Mouse (Mus musculus): Measurements from ENCODE around the gene Kif18b. TPM values are rescaled to one million over a fixed set of nuclear protein-coding genes. Genes with fewer than 3 reads are reported as not detected.

Gene Kif18b
- 13.8 and 16.8 TPM in 2 replicates for polyA plus RNA-seq (2012; rRNA removed)

GRCm38 (mm10) chr11:102924557-102925350, at the start of gene Kif18b:
Kif18b (minus strand) TSS chr11:102925124.

GRCm38 (mm10) chr11:102946265-102946991, 21.5 kb upstream of the Kif18b start, which contains the start of gene C1ql1:
C1ql1 (minus strand) TSS chr11:102946688.

GRCm38 (mm10) chr11:102900763-102901162, 24.2 kb downstream of the Kif18b start, which contains the start of gene Gfap:
Gfap (minus strand) TSS chr11:102900912.

GRCm38 (mm10) chr11:102884616-102885219, 40.2 kb downstream of the Kif18b start, which contains the start of gene Fam187a:
Fam187a (plus strand) TSS chr11:102885169.

DNA sequence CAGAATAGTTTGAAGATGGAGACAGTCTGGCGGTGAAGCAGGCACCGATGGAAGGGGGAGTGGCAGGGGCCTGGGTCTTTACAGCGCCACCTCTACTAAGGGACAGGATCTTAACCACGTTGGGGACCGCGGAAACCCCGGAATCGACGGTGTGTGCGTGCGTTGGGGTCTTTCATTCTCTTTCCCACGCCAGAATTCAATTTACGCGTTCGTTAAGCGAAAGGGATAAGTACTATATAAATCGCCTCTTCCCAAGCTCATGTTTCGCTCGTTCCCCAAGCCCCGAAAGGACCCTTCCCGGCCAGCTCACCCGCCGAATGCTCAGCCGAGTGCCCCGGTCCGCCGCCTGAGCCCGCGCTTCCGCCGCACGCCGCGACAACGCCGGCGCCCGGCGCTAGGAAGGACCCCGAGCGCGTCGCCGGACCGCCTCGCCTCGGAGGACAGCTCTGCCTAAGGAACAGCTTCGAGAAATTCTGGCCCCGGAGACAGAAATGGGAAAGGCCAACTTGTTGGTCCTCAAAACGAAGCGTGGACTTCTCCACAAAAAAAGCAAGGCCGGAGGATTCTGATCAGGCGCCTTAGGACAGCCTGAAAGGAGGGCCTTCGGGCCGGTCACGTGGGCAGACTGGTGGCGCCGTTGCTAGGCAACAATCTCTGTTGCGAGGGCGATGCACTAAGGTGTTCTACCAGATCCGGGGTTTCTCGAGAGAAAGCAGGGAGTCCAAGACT, 44.2 kb downstream of the Kif18b start, which contains the start of the genes Eftud2 and Ccdc103:
Gene Eftud2 (minus strand): TSS at position 401 of the 729 bp plus-strand sequence.
Gene Ccdc103 (plus strand): TSS at position 620 of the 729 bp plus-strand sequence.

Other genes with a start within 250 kb of the Kif18b start
- gene Ccdc43, start 227.3 kb downstream of the Kif18b start, polyA plus RNA-seq (2012; rRNA removed) = 23.4 and 23.6 TPM in 2 replicates
- gene Adam11, start 163.7 kb downstream of the Kif18b start, polyA plus RNA-seq (2012; rRNA removed) = 45.3 and 56.2 TPM in 2 replicates
- gene Gjc1, start 105.4 kb downstream of the Kif18b start, polyA plus RNA-seq (2012; rRNA removed) = 62.0 and 72.9 TPM in 2 replicates
- 2.6 and 2.7 TPM in 2 replicates for gene Higd1b, start 89.3 kb downstream of the Kif18b start, polyA plus RNA-seq (2012; rRNA removed)
- gene Eftud2, start 44.1 kb downstream of the Kif18b start, polyA plus RNA-seq (2012; rRNA removed) = 102 and 110 TPM in 2 replicates
- 1.0 and 1.1 TPM in 2 replicates for gene Ccdc103, start 43.9 kb downstream of the Kif18b start, polyA plus RNA-seq (2012; rRNA removed)
- 0.08 TPM in 1 of 2 replicates, not detected in the other for gene Fam187a, start 40.0 kb downstream of the Kif18b start, polyA plus RNA-seq (2012; rRNA removed)
- 0.38 and 0.66 TPM in 2 replicates for gene Gfap, start 24.2 kb downstream of the Kif18b start, polyA plus RNA-seq (2012; rRNA removed)
- 8.8 and 12.1 TPM in 2 replicates for gene C1ql1, start 21.6 kb upstream of the Kif18b start, polyA plus RNA-seq (2012; rRNA removed)
- gene Nmt1, start 103.1 kb upstream of the Kif18b start, polyA plus RNA-seq (2012; rRNA removed) = 35.1 and 36.0 TPM in 2 replicates
- gene Dcakd, start 103.2 kb upstream of the Kif18b start, polyA plus RNA-seq (2012; rRNA removed) = 202 and 211 TPM in 2 replicates
- 2.6 and 3.8 TPM in 2 replicates for gene Plcd3, start 176.5 kb upstream of the Kif18b start, polyA plus RNA-seq (2012; rRNA removed)
- 8.2 and 8.7 TPM in 2 replicates for gene Acbd4, start 176.6 kb upstream of the Kif18b start, polyA plus RNA-seq (2012; rRNA removed)
- gene Hexim1, start 191.1 kb upstream of the Kif18b start, polyA plus RNA-seq (2012; rRNA removed) = 17.3 and 19.5 TPM in 2 replicates
- gene Hexim2, start 207.3 kb upstream of the Kif18b start, polyA plus RNA-seq (2012; rRNA removed) = 11.7 and 14.4 TPM in 2 replicates
- 14.6 and 18.3 TPM in 2 replicates for gene Fmnl1, start 246.0 kb upstream of the Kif18b start, polyA plus RNA-seq (2012; rRNA removed)

All from central nervous system, embryonic 14 days (tissue).